Mouse (Mus musculus): Measurements from ENCODE around the gene Vsir. TPM values are rescaled to one million over a fixed set of nuclear protein-coding genes. Genes with fewer than 3 reads are reported as not detected.

The Vsir gene
- polyA plus RNA-seq, 1 experiment from 2014 or later, result 3.4 TPM

DNA sequence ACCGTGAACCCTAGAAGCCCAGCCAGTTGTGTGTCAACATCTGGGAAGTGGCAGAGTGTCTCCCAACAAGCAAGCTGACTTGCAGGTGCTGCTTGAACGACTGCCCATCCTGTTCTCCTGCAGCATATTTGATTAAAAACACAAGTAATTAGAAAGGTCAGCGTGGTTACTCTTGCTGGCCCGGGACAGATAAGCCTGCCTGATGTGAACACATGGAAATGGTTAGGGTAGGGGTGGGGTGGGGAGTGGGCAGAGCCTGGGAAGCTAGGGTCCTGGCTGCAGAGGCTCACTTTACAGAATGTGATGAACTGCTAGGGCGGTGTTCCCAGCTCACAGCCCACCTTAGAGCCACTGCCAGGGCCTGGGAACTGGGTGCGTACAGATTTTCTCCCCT is 26.9 kb downstream of the Vsir start:
- H3K36me3 ChIP-seq, result no peaks in the 10 kb centered on the region
- peaks cover 24% of the 10 kb centered on the region for H3K4me1 ChIP-seq
- no peaks in the 10 kb centered on the region for H3K9me3 ChIP-seq
- H3K27me3 ChIP-seq, result no peaks in the 10 kb centered on the region
- H3K27ac ChIP-seq, result peak overlapping the region; percentile 22; the same call in 1 of the 2 replicates
- 22% methylated on average over 6 of the region's 6 CpGs for WGBS
- ATAC-seq (ENCODE audit: insufficient number of reproducible peaks, low FRiP score, low TSS enrichment, low read depth), result no peak
- no peak overlapping the region for H3K4me3 ChIP-seq
- no peak overlapping the region for H3K4me2 ChIP-seq
- no peak overlapping the region for H3K9ac ChIP-seq

DNA sequence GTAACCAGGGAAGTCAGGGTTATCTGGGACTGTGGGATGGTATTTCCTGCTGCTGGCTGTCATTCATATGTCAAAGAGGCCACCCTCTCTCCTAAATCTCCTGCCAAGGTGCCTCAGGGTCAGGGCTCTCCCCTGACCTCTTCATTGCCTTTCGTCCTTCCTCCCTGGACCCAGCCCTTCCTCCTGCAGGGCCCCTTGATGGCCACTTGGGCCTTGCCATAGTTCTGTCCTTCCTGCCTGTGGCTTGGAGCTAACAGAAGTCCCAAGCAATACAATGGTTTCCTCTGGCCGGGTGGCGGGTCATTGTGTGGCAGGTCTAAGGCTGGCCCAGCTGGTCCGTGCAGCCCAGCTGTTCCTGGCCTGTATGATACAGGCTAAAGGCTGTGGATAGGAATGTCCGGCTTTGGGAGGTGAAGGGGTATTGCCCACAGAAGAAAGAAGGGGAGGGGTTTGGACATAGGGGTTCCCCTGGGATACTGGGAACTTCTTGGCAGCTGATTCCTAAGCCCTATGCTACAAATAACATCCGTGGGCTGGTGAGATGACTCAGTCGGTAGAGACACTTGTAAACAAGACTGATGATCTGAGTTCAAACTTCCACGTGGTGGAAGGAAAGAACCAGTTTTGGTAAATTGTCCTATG is 27.4 kb downstream of the Vsir start:
- peak overlapping the region; percentile 22; the same call in 1 of the 2 replicates for H3K27ac ChIP-seq
- no peaks in the 10 kb centered on the region for H3K27me3 ChIP-seq
- no peaks in the 10 kb centered on the region for H3K9me3 ChIP-seq
- H3K4me2 ChIP-seq, result no peak overlapping the region
- ATAC-seq (ENCODE audit: insufficient number of reproducible peaks, low FRiP score, low TSS enrichment, low read depth), result peak; percentile 52; the same call in 1 of the 2 replicates
- no peak overlapping the region for H3K4me3 ChIP-seq
- 47% methylated on average over 8 of the region's 8 CpGs for WGBS
- no peaks in the 10 kb centered on the region for H3K36me3 ChIP-seq
- H3K4me1 ChIP-seq, result peaks cover 24% of the 10 kb centered on the region
- H3K9ac ChIP-seq, result no peak overlapping the region

DNA sequence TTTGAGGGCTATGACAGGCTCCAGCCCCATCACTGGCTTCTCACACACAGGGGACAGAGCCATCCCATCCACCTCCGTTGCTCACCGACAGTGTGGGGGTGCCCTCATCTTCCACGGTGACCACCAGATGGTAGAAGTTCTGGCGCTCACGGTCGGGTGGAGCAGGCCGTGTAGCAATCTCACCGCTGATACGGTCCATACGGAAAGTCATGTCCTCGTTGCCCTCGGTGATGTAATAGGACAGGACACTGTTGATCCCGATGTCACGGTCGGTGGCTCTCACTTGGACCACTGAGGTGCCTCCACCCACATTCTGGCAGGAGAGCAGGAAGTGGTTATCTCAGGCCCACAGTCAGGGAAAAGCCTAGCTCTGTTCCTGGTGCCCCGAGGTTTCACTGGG is 30.1 kb downstream of the Vsir start:
- no peak for ATAC-seq (ENCODE audit: insufficient number of reproducible peaks, low FRiP score, low TSS enrichment, low read depth)
- Histone ChIP-seq H3K9me3 (no peaks in the 10 kb centered on the region), H3K9ac (no peak overlapping the region), H3K36me3 (no peaks in the 10 kb centered on the region), H3K4me1 (peaks cover 32% of the 10 kb centered on the region), H3K4me2 (no peak overlapping the region), H3K27me3 (no peaks in the 10 kb centered on the region), H3K27ac (no peak overlapping the region), H3K4me3 (no peak overlapping the region)
- WGBS, result 91% methylated on average over 16 of the region's 16 CpGs

DNA sequence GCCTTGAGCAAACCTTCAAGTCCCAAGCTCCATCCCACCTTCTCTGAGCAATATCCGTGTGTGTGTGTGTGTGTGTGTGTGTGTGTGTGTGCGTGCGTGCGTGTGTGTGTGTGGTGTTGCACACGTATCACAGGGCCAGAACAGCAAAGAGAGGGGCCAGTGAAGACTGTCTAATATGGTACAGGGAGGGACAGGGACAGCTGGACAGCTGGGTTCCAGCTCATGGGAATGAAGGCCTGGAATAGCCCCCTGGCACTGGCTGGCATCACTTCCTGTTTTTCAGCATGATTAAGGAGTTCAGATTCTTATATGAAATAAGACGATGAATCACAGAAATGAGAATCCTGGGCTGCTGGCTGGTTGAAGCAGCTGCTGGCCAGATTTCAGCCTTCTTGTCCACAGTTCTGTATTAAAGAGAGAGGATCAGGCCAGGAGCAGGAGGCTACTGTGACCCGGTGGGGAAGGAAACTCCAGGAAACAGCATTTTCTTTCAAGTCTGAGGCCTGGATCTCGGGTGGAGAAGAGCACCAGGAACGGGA is 32.8 kb downstream of the Vsir start:
- H3K36me3 ChIP-seq, result no peaks in the 10 kb centered on the region
- no peak for ATAC-seq (ENCODE audit: insufficient number of reproducible peaks, low FRiP score, low TSS enrichment, low read depth)
- H3K27ac ChIP-seq, result peak overlapping the region; percentile 33
- H3K4me1 ChIP-seq, result peaks cover 22% of the 10 kb centered on the region
- no peak overlapping the region for H3K9ac ChIP-seq
- no peak overlapping the region for H3K4me2 ChIP-seq
- H3K4me3 ChIP-seq, result no peak overlapping the region
- H3K9me3 ChIP-seq, result no peaks in the 10 kb centered on the region
- 65% methylated on average over 9 of the region's 9 CpGs for WGBS
- H3K27me3 ChIP-seq, result no peaks in the 10 kb centered on the region

DNA sequence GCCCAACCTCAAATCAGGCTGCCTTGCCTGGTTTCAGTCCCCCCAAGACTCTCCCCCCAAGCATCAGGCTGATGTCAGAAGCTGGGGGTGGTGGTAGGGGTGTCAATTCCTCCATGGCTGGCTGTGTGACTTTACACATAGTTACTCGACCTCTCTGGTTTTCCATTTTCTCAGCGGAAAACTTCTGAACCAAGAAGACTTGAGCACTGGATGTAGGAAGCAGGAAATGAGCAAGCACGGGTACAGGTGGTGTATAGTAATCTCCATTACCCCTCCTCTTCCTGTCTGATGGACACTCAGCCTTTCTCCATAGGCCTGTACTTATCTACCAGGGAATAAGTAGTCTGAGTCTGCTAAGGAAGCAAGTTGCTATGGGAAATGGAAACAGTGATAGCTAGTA is 33.6 kb downstream of the Vsir start:
- Histone ChIP-seq H3K27me3 (no peaks in the 10 kb centered on the region), H3K9ac (no peak overlapping the region), H3K36me3 (no peaks in the 10 kb centered on the region), H3K27ac (no peak overlapping the region), H3K4me2 (no peak overlapping the region), H3K4me1 (peaks cover 22% of the 10 kb centered on the region), H3K4me3 (no peak overlapping the region), H3K9me3 (no peaks in the 10 kb centered on the region)
- no peak for ATAC-seq (ENCODE audit: insufficient number of reproducible peaks, low FRiP score, low TSS enrichment, low read depth)
- 56% methylated on average over 3 of the region's 3 CpGs for WGBS

DNA sequence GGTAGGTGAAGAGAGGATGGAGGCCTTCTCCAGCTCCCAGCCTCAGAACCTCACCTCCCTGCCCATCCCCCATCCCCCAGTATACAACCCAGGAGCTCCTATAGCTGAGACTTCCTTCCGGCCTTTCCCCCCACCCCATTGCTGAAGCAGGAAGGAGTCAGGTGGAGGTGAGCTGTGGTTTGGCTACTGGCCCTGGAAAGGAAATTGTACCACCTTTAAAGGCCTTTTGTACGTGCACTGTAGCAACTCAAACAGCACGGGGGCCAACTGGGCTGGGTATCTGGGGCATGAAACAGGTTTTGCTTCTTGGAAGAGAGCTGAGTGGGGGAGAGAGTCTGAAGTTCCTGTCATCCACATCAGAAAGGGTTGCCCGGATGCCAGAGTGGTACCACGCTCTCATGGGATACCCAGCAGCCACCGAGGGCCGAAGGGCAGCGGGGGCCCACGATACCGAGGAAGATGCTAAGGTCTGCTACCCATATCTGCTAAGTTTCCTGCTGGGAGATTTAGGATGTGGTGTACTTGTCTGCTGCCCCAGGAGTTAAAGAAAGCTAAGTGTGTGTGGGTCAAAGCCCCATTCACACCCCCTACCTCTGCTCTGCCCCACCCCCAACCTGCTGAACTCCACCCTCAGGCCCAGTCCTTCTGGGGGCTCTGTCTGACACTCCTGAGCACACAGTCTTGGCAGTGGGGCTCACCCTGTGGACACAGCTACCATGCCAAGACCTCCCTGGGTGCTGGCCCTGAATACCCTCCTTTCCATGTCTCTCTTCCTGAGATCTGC is 34.7 kb downstream of the Vsir start:
- no peak overlapping the region for H3K9ac ChIP-seq
- H3K9me3 ChIP-seq, result no peaks in the 10 kb centered on the region
- H3K27ac ChIP-seq, result peak overlapping the region; percentile 17; the same call in 1 of the 2 replicates
- H3K27me3 ChIP-seq, result no peaks in the 10 kb centered on the region
- H3K4me1 ChIP-seq, result peaks cover 22% of the 10 kb centered on the region
- H3K4me3 ChIP-seq, result no peak overlapping the region
- ATAC-seq (ENCODE audit: insufficient number of reproducible peaks, low FRiP score, low TSS enrichment, low read depth), result no peak
- H3K4me2 ChIP-seq, result no peak overlapping the region
- no peaks in the 10 kb centered on the region for H3K36me3 ChIP-seq
- 65% methylated on average over 10 of the region's 10 CpGs for WGBS

DNA sequence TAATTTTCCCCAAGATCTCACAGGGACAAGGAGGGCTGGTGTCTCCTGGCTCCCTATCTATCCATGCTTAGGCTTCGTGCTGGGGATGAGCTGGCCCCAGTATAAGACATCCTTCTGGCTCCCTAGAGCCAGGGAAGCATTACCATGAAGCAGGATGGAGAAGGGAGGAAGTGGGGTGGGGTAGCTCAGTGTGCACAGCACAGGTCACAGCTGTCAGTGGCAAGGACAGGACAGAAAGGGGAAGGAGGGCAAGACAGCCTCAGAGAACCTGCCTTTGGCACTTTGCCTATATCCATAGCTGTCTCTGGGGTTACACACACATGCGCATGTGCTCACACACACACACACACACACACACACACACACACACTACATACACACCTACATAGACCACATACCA is 41.7 kb downstream of the Vsir start:
- peaks cover 7% of the 10 kb centered on the region; the same call in 1 of the 2 replicates for H3K4me1 ChIP-seq

DNA sequence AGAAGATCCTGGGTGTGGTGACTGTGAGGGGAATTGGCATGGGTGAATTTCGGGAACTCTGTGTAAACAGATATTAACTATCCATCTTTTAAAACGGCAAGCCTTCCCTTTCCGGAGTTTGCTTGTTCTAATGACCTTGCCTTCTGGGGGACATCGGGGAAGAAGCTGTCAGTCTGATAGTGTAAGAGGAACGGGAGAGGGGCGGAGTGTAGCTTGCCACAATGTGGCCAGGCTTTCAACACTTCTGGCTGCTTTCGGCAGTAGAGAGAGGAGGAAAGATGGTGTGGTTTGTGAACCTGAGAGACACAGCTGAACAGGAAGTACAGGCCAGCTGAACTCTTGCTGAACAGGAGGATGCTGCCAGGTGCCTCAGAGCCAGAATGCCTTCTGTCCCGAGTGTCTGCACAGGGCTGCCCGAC is 42.8 kb downstream of the Vsir start:
- Histone ChIP-seq H3K4me1 (peaks cover 7% of the 10 kb centered on the region; the same call in 1 of the 2 replicates), H3K27me3 (no peaks in the 10 kb centered on the region), H3K4me2 (no peak overlapping the region), H3K27ac (no peak overlapping the region), H3K36me3 (no peaks in the 10 kb centered on the region), H3K9ac (no peak overlapping the region), H3K9me3 (no peaks in the 10 kb centered on the region), H3K4me3 (no peak overlapping the region)
- ATAC-seq (ENCODE audit: insufficient number of reproducible peaks, low FRiP score, low TSS enrichment, low read depth), result no peak
- WGBS, result 36% methylated on average over 9 of the region's 9 CpGs

More for the DNA sequence above, 41.7 kb downstream of the Vsir start:
- H3K4me3 ChIP-seq, result no peak overlapping the region
- no peak overlapping the region for H3K9ac ChIP-seq
- no peaks in the 10 kb centered on the region for H3K27me3 ChIP-seq
- H3K27ac ChIP-seq, result no peak overlapping the region
- no peaks in the 10 kb centered on the region for H3K36me3 ChIP-seq
- ATAC-seq (ENCODE audit: insufficient number of reproducible peaks, low FRiP score, low TSS enrichment, low read depth), result no peak
- WGBS, result 79% methylated on average over 2 of the region's 2 CpGs
- no peak overlapping the region for H3K4me2 ChIP-seq
- no peaks in the 10 kb centered on the region for H3K9me3 ChIP-seq

DNA sequence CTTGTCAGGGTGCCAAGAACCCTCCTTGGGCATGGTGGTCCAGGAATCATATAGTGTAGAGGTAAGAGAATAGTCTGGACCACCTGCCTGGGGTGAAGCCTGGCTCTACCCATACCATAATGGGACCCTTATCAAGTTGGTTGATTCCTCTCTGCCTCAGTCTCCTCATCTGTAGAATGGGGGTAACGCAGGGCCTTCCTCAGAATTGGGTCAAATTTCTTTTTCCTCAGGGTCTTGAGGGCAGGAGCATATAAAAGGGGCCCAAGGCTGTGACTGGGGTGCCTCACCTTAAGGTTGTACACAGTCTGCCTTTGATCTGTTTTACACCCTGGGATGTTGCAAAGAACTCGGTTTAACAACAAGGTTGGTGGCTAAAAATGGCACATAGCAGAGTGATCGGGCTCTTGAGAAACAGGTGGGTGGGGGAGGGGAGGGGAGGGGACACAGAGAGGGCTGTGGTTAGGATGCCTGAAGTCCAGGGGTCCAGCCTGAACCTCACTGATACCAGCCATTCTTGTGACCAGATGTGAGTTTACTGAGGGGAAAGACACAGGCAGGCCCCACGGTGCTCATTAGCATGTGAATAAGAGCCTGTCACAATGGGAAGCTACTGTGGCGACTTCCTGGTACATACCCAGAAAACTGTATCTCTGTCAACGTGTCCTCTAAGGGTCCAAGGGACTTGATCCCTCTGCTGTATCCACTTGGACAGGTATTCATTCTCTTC is 43.7 kb downstream of the Vsir start:
- no peaks in the 10 kb centered on the region for H3K9me3 ChIP-seq
- H3K27ac ChIP-seq, result no peak overlapping the region
- ATAC-seq (ENCODE audit: insufficient number of reproducible peaks, low FRiP score, low TSS enrichment, low read depth), result no peak
- H3K36me3 ChIP-seq, result no peaks in the 10 kb centered on the region
- peaks cover 7% of the 10 kb centered on the region; the same call in 1 of the 2 replicates for H3K4me1 ChIP-seq
- no peak overlapping the region for H3K9ac ChIP-seq
- WGBS, result 50% methylated on average over 6 of the region's 6 CpGs
- H3K4me3 ChIP-seq, result no peak overlapping the region
- H3K27me3 ChIP-seq, result no peaks in the 10 kb centered on the region
- H3K4me2 ChIP-seq, result no peak overlapping the region

DNA sequence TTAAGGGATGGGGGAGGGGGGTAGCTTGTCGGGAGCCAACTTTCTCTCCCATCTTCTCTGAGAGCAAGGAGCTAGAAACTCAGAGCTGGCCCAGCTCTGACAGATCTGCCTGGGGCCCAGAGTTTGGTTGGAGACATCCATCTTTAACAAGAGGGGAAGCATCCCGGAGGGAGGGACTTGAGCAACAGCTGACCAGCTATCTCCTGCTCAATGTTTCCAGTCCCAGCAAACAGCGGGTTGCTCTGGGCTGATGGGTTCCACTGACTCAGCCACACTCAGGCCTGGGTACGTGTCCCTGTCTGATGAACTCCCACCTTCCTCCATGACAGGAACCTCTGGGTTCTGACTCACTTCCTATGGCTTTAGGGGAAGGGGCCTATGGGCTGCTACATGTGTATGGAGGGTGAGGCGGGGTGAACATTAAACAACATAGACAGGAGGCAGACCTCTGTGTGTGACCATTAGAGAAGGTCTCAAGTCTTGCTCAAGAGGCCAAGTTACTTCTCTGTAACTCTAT is 44.3 kb downstream of the Vsir start:
- H3K9me3 ChIP-seq, result no peaks in the 10 kb centered on the region
- H3K36me3 ChIP-seq, result no peaks in the 10 kb centered on the region
- no peaks in the 10 kb centered on the region for H3K27me3 ChIP-seq
- no peak for ATAC-seq (ENCODE audit: insufficient number of reproducible peaks, low FRiP score, low TSS enrichment, low read depth)
- WGBS, result 68% methylated on average over 5 of the region's 5 CpGs
- H3K4me2 ChIP-seq, result no peak overlapping the region
- H3K27ac ChIP-seq, result no peak overlapping the region
- no peak overlapping the region for H3K9ac ChIP-seq
- no peak overlapping the region for H3K4me3 ChIP-seq
- peaks cover 7% of the 10 kb centered on the region; the same call in 1 of the 2 replicates for H3K4me1 ChIP-seq

DNA sequence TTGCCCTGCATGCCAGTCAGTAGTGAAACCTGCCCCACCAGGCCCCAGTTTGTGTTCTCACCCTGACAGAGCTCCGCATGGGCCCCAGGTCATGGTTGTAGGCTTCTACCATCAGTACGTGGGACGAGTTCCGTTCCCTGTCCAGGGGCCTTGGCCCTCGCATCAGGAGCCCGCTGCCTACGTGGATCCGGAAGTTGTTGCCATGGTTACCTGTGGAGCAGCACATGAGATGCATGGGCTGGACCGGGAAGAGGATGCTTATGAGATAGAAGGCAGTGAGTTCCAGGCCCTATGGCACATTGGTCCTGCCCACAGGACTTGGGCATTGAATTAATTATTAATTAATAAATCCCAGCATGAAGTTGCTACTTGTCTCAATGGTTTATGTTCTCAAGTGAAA is 45.0 kb downstream of the Vsir start:
- no peak for ATAC-seq (ENCODE audit: insufficient number of reproducible peaks, low FRiP score, low TSS enrichment, low read depth)
- H3K9me3 ChIP-seq, result no peaks in the 10 kb centered on the region
- H3K9ac ChIP-seq, result no peak overlapping the region
- WGBS, result 96% methylated on average over 9 of the region's 9 CpGs
- peaks cover 7% of the 10 kb centered on the region; the same call in 1 of the 2 replicates for H3K4me1 ChIP-seq
- H3K4me3 ChIP-seq, result no peak overlapping the region
- no peak overlapping the region for H3K4me2 ChIP-seq
- no peaks in the 10 kb centered on the region for H3K27me3 ChIP-seq
- no peaks in the 10 kb centered on the region for H3K36me3 ChIP-seq
- H3K27ac ChIP-seq, result no peak overlapping the region
